Mouse (Mus musculus): Measurements from ENCODE around the gene Ntrk2.

GRCm38 (mm10) chr13:59176021-59176420 is 369.7 kb downstream of the Ntrk2 start:
- TF ChIP-seq CTCF (IDR thresholded peaks at IDR 0.05; ENCODE audit: low read depth): no peak
- TF ChIP-seq EP300 (IDR thresholded peaks at IDR 0.05; ENCODE audit: low read depth): no peak
